Mouse (Mus musculus) spleen, adult 2 months (tissue): ENCODE results near the gene Eif4e3. TPM values are rescaled to one million over a fixed set of nuclear protein-coding genes. Genes with fewer than 3 reads are reported as not detected.
A peak's percentile ranks its signal among the peaks of the same experiment; 100 is the strongest.

Source experiments
- DNase-seq, 2 experiments: peaks; one replicate each; pipeline versions ENCODE4 v3.0.0 to v3.0.0-alpha.2; 2012 to 2021; ENCODE audit warnings: low spot score in 2 of 2, low read depth in 1 of 2
- H3K27ac ChIP-seq: fragments of 200-500 bp; 2 replicates; pipeline ENCODE4 v1.5.1; 2012; ENCODE audit warnings: low read length, inconsistent platforms; ENCODE audit not compliant: insufficient read depth
- H3K27me3 ChIP-seq: fragments of 200-500 bp; 2 replicates; pipeline ENCODE4 v1.6.1; 2012; ENCODE audit warnings: mild to moderate bottlenecking, moderate library complexity, low read length, inconsistent platforms; ENCODE audit not compliant: control insufficient read depth, insufficient read depth
- H3K36me3 ChIP-seq: fragments of 200-500 bp; 2 replicates; pipeline ENCODE4 v1.6.1; 2012; ENCODE audit warnings: mild to moderate bottlenecking, low read length, inconsistent platforms; ENCODE audit not compliant: control insufficient read depth, insufficient read depth
- H3K4me1 ChIP-seq: fragments of 200-500 bp; 2 replicates; pipeline ENCODE4 v1.6.1; 2011; ENCODE audit warnings: inconsistent platforms; ENCODE audit not compliant: control insufficient read depth, insufficient read depth, insufficient read length
- H3K4me3 ChIP-seq: fragments of 200-500 bp; 2 replicates; pipeline ENCODE4 v1.5.1; 2011; ENCODE audit warnings: mild to moderate bottlenecking, inconsistent platforms; ENCODE audit not compliant: insufficient read depth, insufficient read length; ENCODE audit errors: extremely low read depth
- CTCF ChIP-seq: fragments of 200-500 bp; IDR thresholded peaks from 2 replicates; pipeline ENCODE4 v1.5.1; 2011; ENCODE audit warnings: mild to moderate bottlenecking, inconsistent platforms; ENCODE audit not compliant: insufficient read depth, insufficient read length, insufficient replicate concordance; ENCODE audit errors: extremely low read depth
- POLR2A ChIP-seq: fragments of 200-500 bp; IDR thresholded peaks from 2 replicates; pipeline ENCODE4 v1.6.1; 2011; ENCODE audit warnings: low read depth, low read length, inconsistent platforms
- whole genome bisulfite sequencing: fragments of 180-500 bp; shearing (Covaris S2); methylation state at CpG from one replicate; pipeline ENCODE4 v1.1.7; 2018; 5-methylcytosine and 5-hydroxymethylcytosine counted together
- polyA plus RNA-seq: library from polyadenylated mRNA; depleted of rRNA; stranded (reverse); fragments of >200 nt; gene quantifications from 2 replicates; pipeline ENCODE4 v1.2.3, GENCODE M21; 2012

The Eif4e3 gene
- polyA plus RNA-seq, 1 experiment, result 3.9 TPM

DNA sequence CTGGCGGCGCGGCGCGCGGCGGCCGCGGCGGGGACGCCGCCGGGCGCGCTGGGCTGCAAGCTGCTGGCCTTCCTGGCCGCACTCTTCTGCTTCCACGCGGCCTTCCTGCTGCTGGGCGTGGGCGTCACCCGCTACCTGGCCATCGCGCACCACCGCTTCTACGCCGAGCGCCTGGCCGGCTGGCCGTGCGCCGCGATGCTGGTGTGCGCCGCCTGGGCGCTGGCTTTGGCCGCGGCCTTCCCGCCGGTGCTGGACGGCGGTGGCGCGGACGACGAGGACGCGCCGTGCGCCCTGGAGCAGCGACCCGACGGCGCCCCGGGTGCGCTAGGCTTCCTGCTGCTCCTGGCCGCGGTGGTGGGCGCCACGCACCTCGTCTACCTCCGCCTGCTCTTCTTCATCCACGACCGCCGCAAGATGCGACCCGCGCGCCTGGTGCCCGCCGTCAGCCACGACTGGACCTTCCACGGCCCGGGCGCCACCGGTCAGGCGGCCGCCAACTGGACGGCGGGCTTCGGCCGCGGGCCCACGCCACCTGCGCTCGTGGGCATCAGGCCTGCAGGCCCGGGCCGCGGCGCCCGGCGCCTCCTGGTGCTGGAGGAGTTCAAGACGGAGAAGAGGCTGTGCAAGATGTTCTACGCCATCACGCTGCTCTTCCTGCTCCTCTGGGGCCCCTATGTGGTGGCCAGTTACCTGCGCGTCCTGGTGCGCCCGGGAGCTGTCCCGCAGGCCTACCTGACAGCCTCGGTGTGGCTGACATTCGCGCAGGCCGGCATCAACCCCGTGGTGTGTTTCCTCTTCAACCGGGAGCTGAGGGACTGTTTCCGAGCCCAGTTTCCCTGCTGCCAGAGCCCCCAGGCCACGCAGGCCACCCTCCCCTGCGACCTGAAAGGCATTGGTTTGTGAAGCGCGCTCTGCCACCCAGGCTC, 26.6 kb upstream of the Eif4e3 start:
- Histone ChIP-seq H3K27ac (no peak overlapping the region), H3K4me1 (peaks cover 3% of the 10 kb centered on the region; the same call in 1 of the 2 replicates), H3K27me3 (peaks cover 18% of the 10 kb centered on the region), H3K36me3 (no peaks in the 10 kb centered on the region), H3K4me3 (peak overlapping the region; percentile 3; the same call in 1 of the 2 replicates)
- TF ChIP-seq POLR2A (no peak), CTCF (no peak)
- 6% methylated on average over 109 of the region's 110 CpGs for WGBS
- DNase-seq, result no peak

DNA sequence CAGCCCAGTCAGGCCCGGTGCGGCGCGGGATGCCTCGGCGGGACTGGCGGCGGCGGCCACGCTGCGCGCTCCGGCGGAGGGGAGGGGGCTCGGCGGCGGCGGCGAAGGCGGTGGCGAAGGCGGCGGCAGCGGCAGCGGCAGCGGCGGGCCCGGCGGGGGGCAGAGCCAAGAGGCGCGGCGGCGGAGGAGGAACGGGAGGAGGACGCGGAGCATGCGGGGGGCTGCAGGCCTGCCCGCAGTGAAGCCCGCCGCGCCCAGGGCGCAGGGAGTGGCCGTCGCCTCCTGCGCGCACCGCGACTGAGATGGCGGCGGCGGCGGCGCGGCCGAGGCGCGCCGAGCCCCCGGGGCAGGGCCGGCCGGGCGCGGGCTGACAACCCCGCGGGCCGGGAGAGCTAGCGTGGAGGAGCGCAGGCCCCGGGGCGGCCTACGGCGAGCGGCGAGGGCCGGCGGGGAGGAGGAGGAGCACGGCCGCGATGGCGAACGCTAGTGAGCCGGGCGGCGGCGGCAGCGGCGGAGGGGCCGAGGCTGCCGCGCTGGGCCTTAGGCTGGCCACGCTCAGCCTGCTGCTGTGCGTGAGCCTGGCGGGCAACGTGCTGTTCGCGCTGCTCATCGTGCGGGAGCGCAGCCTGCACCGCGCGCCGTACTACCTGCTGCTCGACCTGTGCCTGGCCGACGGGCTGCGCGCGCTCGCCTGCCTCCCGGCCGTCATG, 25.8 kb upstream of the Eif4e3 start, which contains the start of gene Gpr27:
Gene Gpr27 (plus strand): TSS at position 474 of the 710 bp plus-strand sequence.
- TF ChIP-seq POLR2A (no peak), CTCF (no peak)
- Histone ChIP-seq H3K4me3 (peak within 1 kb of the TSS; percentile 3; the same call in 1 of the 2 replicates), H3K27me3 (peaks cover 18% of the 10 kb centered on the region), H3K4me1 (peaks cover 3% of the 10 kb centered on the region; the same call in 1 of the 2 replicates), H3K27ac (no peak within 1 kb of the TSS), H3K36me3 (no peaks in the 10 kb centered on the region)
- no peak for DNase-seq
- 2% methylated on average over 72 of the region's 112 CpGs for WGBS

DNA sequence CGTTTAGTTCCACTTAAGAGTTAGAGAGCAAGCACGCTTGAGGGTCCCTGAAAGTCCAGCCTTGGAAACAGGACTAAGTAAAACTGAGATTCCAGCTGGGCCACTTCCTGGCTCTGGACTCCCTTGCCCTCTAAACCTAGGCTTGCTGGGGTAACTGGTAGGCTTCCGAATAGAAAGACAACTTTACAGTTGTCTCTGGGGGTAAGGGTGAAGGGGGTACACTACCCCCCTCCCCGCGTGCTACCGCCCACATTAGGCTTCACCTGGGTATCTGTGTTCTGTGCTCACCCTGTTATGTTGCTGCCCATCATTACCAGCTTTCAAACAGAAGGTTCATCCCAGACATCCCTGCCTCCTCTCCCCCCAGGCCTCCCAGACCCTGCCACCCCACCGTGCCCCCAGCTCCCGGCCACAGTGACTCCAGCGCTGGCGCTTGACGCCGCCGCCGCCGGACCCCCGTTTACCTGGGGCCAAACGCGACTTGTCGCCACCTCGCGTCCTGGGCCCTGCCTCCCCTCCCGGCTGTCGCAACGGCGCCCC, 25.2 kb upstream of the Eif4e3 start:
- no peak for TF ChIP-seq POLR2A
- TF ChIP-seq CTCF, result no peak
- H3K27me3 ChIP-seq, result peaks cover 18% of the 10 kb centered on the region
- H3K4me3 ChIP-seq, result no peak overlapping the region
- H3K36me3 ChIP-seq, result no peaks in the 10 kb centered on the region
- H3K4me1 ChIP-seq, result peaks cover 3% of the 10 kb centered on the region; the same call in 1 of the 2 replicates
- H3K27ac ChIP-seq, result no peak overlapping the region
- no peak for DNase-seq
- 14% methylated on average over 25 of the region's 25 CpGs for WGBS

DNA sequence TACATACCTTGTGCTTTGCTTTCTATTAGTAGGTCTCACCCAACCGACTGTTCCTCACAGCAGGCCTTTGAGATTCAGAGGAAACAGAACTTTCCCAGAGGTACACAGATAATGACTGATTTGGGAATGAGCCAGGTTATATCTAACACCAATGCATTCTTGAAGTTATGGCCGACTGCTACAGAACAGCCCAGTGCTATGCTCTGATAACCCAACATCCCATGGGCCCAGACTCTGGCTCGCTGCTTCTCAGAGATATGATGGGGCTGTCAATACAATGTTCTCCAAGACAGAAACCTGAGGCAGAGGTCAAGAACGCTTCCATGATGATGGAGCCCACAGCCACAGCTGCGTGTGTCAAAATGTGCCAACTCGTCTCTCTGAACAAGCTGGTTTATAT, 21.9 kb upstream of the Eif4e3 start:
- Histone ChIP-seq H3K27ac (no peak overlapping the region), H3K4me3 (no peak overlapping the region), H3K27me3 (peaks cover 18% of the 10 kb centered on the region), H3K36me3 (no peaks in the 10 kb centered on the region), H3K4me1 (peaks cover 3% of the 10 kb centered on the region; the same call in 1 of the 2 replicates)
- TF ChIP-seq POLR2A, result no peak
- TF ChIP-seq CTCF, result no peak
- no peak for DNase-seq
- WGBS, result 72% methylated on average over 6 of the region's 6 CpGs

DNA sequence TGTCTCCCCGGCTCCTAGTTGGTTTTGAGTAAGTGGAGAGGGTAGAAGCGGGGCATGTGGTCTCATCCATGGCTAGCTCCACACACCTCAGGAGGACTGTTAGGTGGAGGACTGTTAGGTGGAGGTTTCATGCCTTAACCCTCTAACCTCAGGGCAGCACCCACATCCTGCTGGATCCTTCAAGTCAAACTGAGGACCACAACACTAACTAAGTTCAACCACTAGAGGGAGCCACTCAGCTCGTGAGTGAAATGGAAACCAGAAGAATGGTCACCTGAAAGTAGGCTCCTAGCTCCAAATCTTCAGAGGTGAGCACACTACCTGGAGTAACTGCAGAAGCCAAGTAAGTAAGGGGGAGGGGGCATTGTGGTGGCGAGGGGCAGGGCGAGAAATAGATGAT, 18.3 kb upstream of the Eif4e3 start:
- WGBS, result 55% methylated on average over 5 of the region's 5 CpGs
- peak; percentile 33; the same call in 1 of the 2 replicates for TF ChIP-seq CTCF
- no peak for TF ChIP-seq POLR2A
- Histone ChIP-seq H3K36me3 (no peaks in the 10 kb centered on the region), H3K4me1 (no peaks in the 10 kb centered on the region), H3K27ac (no peak overlapping the region), H3K27me3 (0 out of 2 replicates have a peak, but pooled peaks cover 3% of the 10 kb centered on the region), H3K4me3 (no peak overlapping the region)
- DNase-seq, result peak in 1 of 2 experiments; percentile 28

DNA sequence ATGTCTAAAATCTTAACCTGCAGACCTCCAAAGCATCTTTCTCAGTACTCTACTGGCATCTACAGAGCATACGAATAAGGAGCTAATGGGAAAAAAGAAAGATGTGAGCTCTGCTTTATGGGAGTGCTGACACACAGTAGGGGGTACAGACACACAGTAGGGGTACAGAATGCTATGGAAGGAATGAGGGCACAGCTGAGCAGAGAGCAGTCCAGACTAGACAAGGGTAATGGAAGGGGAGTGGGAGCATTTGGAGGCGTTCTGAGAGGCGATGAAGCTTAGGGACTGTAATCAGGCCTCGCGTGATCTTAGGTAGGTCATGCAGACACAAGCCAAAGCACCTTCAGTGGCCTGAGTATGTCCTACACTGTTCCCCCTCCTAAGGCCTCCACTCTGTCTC, 17.4 kb upstream of the Eif4e3 start:
- Histone ChIP-seq H3K4me3 (no peak overlapping the region), H3K4me1 (no peaks in the 10 kb centered on the region), H3K27me3 (0 out of 2 replicates have a peak, but pooled peaks cover 1% of the 10 kb centered on the region), H3K27ac (no peak overlapping the region), H3K36me3 (no peaks in the 10 kb centered on the region)
- 94% methylated on average over 5 of the region's 5 CpGs for WGBS
- TF ChIP-seq CTCF (no peak), POLR2A (no peak)
- DNase-seq, result no peak
